Mouse (Mus musculus): ENCODE results near the gene Car6.
A peak's percentile ranks its signal among the peaks of the same experiment; 100 is the strongest.

The Car6 gene

GRCm38 (mm10) chr4:150201232-150201631 lies at the start of gene Car6:
Car6 (minus strand) TSS chr4:150201332.
- no peak for DNase-seq

- no peak for DNase-seq
These were observed 48.7 kb upstream of the Car6 start for GRCm38 (mm10) chr4:150249731-150250270.

- no peak for DNase-seq
These were observed 47.8 kb upstream of the Car6 start for GRCm38 (mm10) chr4:150248917-150249316.

DNA sequence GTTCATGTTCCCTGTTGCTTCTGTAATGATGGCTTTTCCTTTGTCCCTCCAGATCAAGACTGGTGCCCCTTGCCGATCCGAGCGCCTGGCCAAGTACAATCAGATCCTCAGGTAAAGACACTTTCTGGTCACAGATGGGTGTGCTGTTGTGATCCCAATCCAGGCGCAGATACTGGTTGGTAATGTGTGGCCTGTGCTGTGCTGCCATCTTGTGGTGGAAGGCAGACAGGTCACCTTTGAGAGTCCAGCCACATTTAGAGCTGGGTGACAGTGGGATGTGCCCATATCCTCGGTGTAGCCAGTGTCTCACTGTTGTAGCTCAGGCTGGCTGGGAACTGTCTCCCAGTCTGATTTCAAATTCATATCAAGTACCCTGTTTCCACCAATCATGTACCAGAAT lies 46.9 kb upstream of the Car6 start:
- peak; percentile 49 to 68 for DNase-seq

GRCm38 (mm10) chr4:150245876-150246275 lies 44.7 kb upstream of the Car6 start:
- DNase-seq: no peak

GRCm38 (mm10) chr4:150242745-150243144 lies 41.6 kb upstream of the Car6 start:
- no peak for DNase-seq

GRCm38 (mm10) chr4:150241708-150242107 lies 40.6 kb upstream of the Car6 start:
- no peak for DNase-seq

DNA sequence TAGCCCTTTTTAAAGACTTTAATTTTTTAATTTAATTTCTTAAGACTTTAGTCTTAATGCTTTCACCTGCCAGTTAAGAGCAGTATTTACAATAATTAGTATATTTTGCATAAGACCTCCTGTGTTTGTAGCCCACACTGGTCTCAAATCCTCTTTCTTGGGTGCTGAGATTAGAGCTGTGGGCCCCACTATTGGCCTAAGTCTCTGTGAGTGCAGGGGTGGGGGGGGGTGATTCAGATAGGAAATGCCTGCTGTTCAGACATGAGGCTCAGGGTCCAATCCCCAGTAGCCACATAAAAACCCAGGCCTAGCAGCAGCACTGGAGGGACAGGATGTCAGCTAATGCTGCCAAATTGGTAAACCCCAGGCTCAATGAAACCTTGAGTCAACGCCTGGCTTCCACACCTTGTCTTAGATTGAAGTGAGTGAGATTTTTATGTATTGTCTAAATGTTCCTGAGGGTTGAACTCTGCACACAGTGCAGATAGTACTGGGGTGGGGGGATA lies 39.3 kb upstream of the Car6 start:
- no peak for DNase-seq

DNA sequence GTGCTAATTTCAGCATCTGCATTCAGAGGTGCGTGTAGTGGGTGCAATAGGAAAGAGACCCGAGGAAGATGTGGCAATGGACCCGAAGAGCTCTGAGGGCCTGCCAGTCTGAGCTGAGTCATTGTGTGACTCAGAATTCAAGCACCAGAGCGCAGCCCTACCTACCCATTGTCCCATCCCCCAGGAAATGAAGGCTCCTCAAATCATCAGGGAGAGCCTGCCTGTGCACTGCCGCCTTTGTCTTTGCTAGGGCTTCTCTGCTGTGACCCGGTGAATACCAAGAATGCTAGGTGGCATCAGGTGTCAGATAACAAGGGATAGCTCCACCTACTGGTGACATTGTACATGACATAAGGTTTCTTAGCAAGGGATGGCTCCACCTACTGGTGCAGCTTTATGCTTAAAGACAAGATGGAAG lies 38.8 kb upstream of the Car6 start:
- DNase-seq: peak; percentile 65 to 84

DNA sequence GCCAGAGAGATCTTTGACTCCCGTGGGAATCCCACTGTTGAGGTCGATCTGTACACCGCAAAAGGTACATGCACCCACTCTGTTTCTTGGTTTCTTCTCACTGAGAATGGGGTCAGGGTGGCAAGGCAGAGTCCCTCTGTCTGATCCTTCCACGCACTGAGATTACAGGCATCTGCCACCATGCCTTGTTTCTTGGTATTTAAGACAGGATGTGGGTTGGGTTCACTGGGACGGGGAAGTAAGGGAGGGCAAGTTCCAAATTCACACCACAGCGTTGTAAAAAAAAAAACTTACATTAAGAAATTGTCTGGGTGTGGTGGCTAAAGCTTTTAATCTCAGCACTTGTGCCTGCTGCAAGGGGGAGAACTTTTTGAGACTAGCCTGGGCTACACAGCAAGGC lies 38.4 kb upstream of the Car6 start:
- DNase-seq: no peak

DNA sequence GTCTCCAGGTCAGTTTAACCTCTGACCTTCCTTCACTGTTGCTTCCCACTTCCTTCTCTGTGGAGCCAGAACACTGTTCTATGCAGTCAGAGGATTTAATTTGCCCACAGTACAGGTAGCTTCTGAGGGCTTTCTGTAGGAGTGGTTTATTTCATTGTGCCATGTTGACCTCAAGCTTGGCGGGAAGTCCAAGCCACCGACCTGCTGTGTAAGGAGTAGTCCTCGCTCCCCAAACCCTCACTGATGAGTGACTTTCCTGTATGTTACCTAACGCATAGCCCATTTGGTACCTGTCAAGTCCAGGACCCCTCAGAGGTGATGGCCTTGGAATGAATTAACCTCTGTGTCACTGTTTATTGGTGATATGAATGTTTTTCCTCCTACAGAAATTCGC lies 38.0 kb upstream of the Car6 start:
- DNase-seq: no peak

DNA sequence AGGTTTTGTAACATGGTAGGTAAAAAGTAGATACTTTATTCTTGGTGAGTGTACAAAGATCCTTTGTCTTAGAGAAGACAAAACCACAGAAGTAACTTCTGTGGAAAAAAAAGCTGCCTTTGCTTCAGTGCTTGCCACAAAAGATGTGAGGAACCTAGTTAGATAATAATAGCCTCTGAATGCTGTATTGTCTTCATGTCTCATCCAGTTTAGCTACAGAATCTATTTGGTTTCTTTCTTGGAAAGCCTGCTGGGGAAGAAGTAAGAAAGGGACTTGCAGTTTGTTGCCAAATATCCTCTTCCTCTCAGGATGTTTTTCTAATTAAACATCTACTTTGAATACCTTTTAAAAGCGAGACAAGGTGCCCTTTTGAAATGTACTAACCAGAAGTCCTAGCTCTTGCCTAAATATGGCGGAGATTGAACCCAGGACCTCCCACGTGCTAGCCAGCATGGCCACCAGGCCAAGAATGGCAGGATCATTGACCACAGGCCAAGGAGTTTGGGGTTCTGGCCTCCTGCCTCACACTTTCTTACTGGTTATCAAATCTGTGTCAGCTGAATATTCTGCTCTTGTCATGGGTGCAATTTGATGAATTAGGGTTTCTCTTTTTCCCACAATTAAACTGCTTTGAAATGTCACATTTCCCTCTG lies 37.4 kb upstream of the Car6 start:
- no peak for DNase-seq

- peak; percentile 32 to 37 for DNase-seq
These were observed 36.7 kb upstream of the Car6 start for GRCm38 (mm10) chr4:150237636-150238361.

DNA sequence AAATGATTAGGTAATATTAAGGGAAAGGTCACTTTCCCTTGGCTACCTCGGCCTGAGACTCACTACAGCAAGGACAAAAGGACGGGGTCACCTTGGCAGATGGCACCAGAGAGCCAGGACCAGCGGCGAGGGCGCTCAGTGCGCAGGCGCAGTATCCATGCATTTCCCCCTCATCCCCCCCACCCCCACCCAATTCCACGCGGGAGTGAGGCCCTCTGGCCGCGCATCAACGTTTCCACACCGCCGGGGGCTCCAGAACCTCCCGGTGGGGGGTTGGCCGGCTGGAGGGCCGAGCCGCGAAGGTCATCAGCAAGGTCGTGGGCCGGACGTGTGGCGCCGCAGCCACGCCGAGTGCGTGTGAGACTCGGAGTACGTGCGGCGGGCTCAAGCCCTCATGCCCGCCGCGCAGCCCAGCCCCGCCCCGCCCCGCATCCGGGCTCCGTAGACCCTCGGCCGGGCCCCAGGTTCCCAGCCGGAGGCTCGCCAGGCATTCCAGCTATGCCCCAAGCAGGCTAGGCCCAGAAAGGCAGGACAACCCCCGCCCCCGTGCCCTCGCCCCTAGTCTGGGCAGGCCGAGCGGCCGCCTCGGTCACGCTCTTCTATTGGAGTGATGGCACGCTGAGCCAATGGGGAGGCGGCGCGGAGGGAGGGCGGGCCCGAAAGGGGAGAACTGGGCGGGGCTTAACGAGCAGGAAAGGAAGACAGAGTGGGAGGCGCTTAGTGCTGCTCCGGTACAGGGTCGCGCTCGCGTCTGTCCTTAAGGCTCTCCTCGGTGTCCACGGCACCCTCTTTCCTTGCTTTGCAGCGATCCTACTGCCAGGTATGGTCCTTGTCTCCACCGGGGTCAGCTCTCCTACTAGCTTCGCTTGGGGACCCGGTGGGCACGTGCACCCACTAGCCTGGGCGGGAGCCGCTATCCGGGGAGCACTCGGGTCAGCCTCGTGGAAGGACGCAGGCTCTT lies 35.7 kb upstream of the Car6 start, which contains the start of gene Eno1:
Eno1 (plus strand) TSS at position 201 of the 961 bp plus-strand sequence.
- peak; percentile 93 to 95 for DNase-seq

DNA sequence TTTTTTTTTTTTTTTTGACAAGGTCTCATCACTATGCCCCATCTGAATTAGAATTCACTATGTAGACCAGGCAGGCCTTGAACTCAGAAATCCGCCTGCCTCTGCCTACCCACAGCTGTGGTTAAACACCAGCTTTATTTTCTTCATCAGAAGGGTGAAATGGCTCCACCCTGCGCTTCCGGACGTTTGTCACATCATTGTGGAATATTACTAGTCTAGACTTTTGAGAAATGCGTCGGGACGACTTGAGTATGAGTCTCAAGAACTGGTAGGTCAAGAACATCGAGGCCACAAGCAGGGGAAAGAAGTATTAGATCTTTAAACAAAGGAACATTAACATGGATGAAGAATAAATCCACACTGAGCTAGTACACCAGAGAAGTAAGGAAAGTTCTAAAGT lies 34.9 kb upstream of the Car6 start:
- DNase-seq: no peak

- no peak for DNase-seq
These were observed 34.5 kb upstream of the Car6 start for GRCm38 (mm10) chr4:150235585-150235984.

GRCm38 (mm10) chr4:150234599-150235327 lies 33.6 kb upstream of the Car6 start:
- DNase-seq: no peak

- DNase-seq: no peak
These were observed 30.7 kb upstream of the Car6 start for GRCm38 (mm10) chr4:150231871-150232270.

DNA sequence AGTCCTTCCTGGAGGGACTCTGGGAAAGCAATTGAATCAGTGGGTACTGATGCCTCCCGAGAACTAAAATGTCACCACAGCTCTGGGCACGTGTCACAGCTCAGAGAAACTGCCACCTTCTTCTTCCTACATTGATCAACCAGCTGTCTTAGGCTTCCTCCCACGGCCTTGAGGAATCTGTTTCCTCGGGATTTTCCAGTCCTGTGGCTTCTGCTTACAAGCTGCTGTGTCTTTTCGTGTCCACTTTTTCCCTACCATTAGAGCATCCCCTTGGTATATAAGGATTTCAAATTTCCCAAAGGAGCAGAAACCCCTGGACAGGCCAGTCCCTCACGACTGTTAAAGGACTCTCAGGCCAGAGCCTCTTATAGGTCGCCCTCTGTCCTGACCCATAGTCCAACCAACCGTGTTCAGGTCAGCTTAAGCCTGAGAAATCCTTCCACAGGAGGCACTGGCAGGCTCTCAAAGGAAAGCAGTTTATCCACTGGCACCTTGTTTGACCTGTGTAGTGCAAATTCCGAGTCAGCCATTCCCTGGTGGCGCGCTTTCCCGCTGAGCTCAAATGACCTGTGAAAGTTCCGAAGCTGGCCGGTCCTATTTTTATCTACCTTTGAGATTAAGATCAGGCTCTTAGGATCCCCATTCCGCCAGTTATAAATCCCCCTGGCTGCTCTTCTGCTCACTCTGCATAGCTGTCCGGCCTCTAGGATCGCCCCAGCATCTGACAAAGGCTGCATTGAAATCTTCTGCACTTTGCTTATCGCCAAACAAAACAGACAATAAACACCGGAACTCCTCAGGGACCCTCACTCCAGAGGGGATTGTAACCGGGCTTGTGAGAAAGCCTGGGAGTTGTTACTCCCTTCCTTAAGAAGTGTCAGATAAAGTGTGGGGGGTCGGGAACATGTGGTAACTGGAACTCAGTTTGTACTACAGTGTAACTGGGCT lies 29.6 kb upstream of the Car6 start:
- DNase-seq: no peak

DNA sequence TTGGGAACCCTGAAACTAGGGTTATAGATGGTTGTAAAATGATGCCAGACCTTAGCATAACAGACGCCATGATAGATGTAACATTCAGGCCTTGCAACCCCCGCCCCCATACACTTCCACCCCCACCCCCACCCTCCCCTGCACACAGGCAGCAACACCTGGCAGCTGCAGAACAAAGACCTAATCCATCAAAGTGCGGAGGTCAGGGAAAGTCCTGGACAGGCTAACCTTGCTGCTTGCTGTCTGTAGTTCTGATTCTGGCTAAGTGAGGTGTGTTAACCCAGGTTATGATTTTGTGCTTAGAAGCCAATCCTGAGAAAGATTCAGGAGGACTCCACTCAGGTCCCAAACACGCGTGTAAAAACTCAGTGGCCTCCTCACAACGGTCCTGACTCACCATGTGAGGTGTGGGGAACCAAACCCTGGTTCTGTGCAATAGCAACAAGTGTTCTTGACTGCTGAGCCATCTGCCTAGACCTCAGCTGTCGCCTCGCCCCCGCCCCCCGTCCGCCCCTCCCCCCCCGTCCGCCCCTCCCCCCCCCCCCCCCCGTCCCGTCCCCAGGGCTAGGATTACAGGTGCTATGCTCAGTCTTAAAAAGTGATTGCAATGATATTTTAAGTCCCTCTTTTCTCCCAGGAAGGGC lies 28.7 kb upstream of the Car6 start:
- DNase-seq: no peak
